Mouse (Mus musculus) kidney, adult 2 months (tissue): ENCODE measurements at regions not wholly inside any gene's neighbourhood (a gene's known extent, or its start where the extent isn't known, plus 50 kb on each side); places are given as distances from the start of the nearest gene placed in this dataset.

Experiments used
- DNase-seq: peaks from one replicate; pipeline ENCODE4 v3.0.0; 2021
- H3K27ac ChIP-seq: fragments of 200-500 bp; 2 replicates; pipeline ENCODE4 v1.5.1; 2012; ENCODE audit warnings: low read depth, low read length, control low read depth, inconsistent platforms; ENCODE audit not compliant: insufficient read depth
- H3K27me3 ChIP-seq: fragments of 200-500 bp; replicated peaks from 2 replicates; pipeline ENCODE4 v1.6.1; 2012; ENCODE audit warnings: mild to moderate bottlenecking, moderate library complexity, low read length, inconsistent platforms; ENCODE audit not compliant: control insufficient read depth, insufficient read depth
- H3K36me3 ChIP-seq: fragments of 200-500 bp; 2 replicates; pipeline ENCODE4 v1.6.1; 2012; ENCODE audit warnings: mild to moderate bottlenecking, moderate library complexity, low read length, inconsistent platforms; ENCODE audit not compliant: control insufficient read depth, insufficient read depth
- H3K4me1 ChIP-seq: fragments of 200-500 bp; 2 replicates; pipeline ENCODE4 v1.6.1; 2011; ENCODE audit warnings: low read length; ENCODE audit not compliant: control insufficient read depth, insufficient read depth
- H3K4me3 ChIP-seq: fragments of 200-500 bp; 2 replicates; pipeline ENCODE4 v1.5.1; 2011; ENCODE audit warnings: mild to moderate bottlenecking, low read depth, low read length, control low read depth; ENCODE audit not compliant: insufficient read depth
- CTCF ChIP-seq: fragments of 200-500 bp; conservative IDR thresholded peaks from 2 replicates; pipeline ENCODE4 v1.5.1; 2011; ENCODE audit warnings: low read depth, mild to moderate bottlenecking, control low read depth, low read length, moderate library complexity, mixed read lengths; ENCODE audit not compliant: insufficient read depth, insufficient read length
- POLR2A ChIP-seq: fragments of 200-500 bp; IDR thresholded peaks from one replicate; pipeline ENCODE4 v1.6.1; 2011; ENCODE audit warnings: low read depth, low read length, control low read depth
- WGBS: fragments of 180-500 bp; shearing (Covaris S2); methylation state at CpG from one replicate; pipeline ENCODE4 v1.1.7; 2018; 5-methylcytosine and 5-hydroxymethylcytosine counted together

GRCm38 (mm10) chr5:127129495-127129894 lies 112.1 kb upstream of the Tmem132c start:
- Histone ChIP-seq H3K27ac (no peak overlapping the region), H3K36me3 (no peaks in the 10 kb centered on the region), H3K4me3 (no peak overlapping the region), H3K27me3 (no peaks in the 10 kb centered on the region), H3K4me1 (no peaks in the 10 kb centered on the region)
- no peak for TF ChIP-seq POLR2A
- no peak for TF ChIP-seq CTCF
- WGBS, result 38% methylated on average over 7 of the region's 7 CpGs
- no peak for DNase-seq

GRCm38 (mm10) chr5:127134441-127134840 lies 107.2 kb upstream of the Tmem132c start:
- TF ChIP-seq CTCF (no peak), POLR2A (no peak)
- WGBS, result 77% methylated on average over 6 of the region's 6 CpGs

GRCm38 (mm10) chr5:127140651-127141050 lies 101.0 kb upstream of the Tmem132c start:
- H3K4me3 ChIP-seq, result no peak overlapping the region
- 64% methylated on average over 2 of the region's 2 CpGs for WGBS
- no peak overlapping the region for H3K27ac ChIP-seq
- H3K36me3 ChIP-seq, result no peaks in the 10 kb centered on the region
- no peak for TF ChIP-seq CTCF
- no peak for TF ChIP-seq POLR2A
- no peaks in the 10 kb centered on the region for H3K27me3 ChIP-seq
- no peak for DNase-seq
- H3K4me1 ChIP-seq, result no peaks in the 10 kb centered on the region

More at GRCm38 (mm10) chr5:127134441-127134840, 107.2 kb upstream of the Tmem132c start:
- Histone ChIP-seq H3K27ac (no peak overlapping the region), H3K27me3 (no peaks in the 10 kb centered on the region), H3K4me1 (no peaks in the 10 kb centered on the region), H3K4me3 (no peak overlapping the region), H3K36me3 (no peaks in the 10 kb centered on the region)
- no peak for DNase-seq

GRCm38 (mm10) chr5:127160292-127160691 lies 81.3 kb upstream of the Tmem132c start:
- 30% methylated on average over 3 of the region's 3 CpGs for WGBS
- Histone ChIP-seq H3K27me3 (no peaks in the 10 kb centered on the region), H3K27ac (no peak overlapping the region), H3K36me3 (no peaks in the 10 kb centered on the region), H3K4me3 (no peak overlapping the region), H3K4me1 (no peaks in the 10 kb centered on the region)
- TF ChIP-seq CTCF (peak; percentile 70), POLR2A (no peak)
- DNase-seq, result peak; percentile 12

GRCm38 (mm10) chr5:127163376-127163775 lies 78.2 kb upstream of the Tmem132c start:
- no peak for TF ChIP-seq CTCF
- no peak for TF ChIP-seq POLR2A
- 83% methylated on average over 6 of the region's 6 CpGs for WGBS
- H3K4me1 ChIP-seq, result no peaks in the 10 kb centered on the region
- no peaks in the 10 kb centered on the region for H3K36me3 ChIP-seq
- DNase-seq, result no peak
- H3K4me3 ChIP-seq, result no peak overlapping the region
- no peak overlapping the region for H3K27ac ChIP-seq
- H3K27me3 ChIP-seq, result no peaks in the 10 kb centered on the region

GRCm38 (mm10) chr5:127189021-127189420 lies 52.6 kb upstream of the Tmem132c start:
- Histone ChIP-seq H3K4me3 (no peak overlapping the region), H3K27me3 (no peaks in the 10 kb centered on the region), H3K36me3 (no peaks in the 10 kb centered on the region), H3K4me1 (no peaks in the 10 kb centered on the region), H3K27ac (no peak overlapping the region)
- WGBS, result 92% methylated on average over 4 of the region's 4 CpGs
- DNase-seq, result no peak
- no peak for TF ChIP-seq POLR2A
- no peak for TF ChIP-seq CTCF
